Mouse (Mus musculus) intestine, embryonic 14.5 days (tissue): ENCODE measurements around the gene Pls1. TPM values are rescaled to one million over a fixed set of nuclear protein-coding genes. Genes with fewer than 3 reads are reported as not detected.

Experiments
- ATAC-seq: fragments of 200-750 bp; cut with Nextera tagmentation; replicated peaks from 2 replicates; pipeline ENCODE4 v1.8.0; 2017; ENCODE audit warnings: low read depth, moderate number of reproducible peaks, moderate TSS enrichment, moderate library complexity; ENCODE audit not compliant: low FRiP score, low TSS enrichment
- DNase-seq: peaks from one replicate; pipeline ENCODE4 v3.0.0-alpha.2; 2018; ENCODE audit warnings: low spot score
- H3K27ac ChIP-seq: fragments of 300-500 bp; sonication (generic); 2 replicates; pipeline ENCODE4 v1.5.1; 2014; ENCODE audit warnings: low read depth, mild to moderate bottlenecking, control low read depth
- H3K27me3 ChIP-seq: fragments of 300-500 bp; sonication (generic); replicated peaks from 2 replicates; pipeline ENCODE4 v1.6.1; 2014; ENCODE audit warnings: low read length, control low read depth; ENCODE audit not compliant: control insufficient read depth, insufficient read depth
- H3K36me3 ChIP-seq: fragments of 300-500 bp; sonication (generic); 2 replicates; pipeline ENCODE4 v1.6.1; 2014; ENCODE audit warnings: low read length, control low read depth; ENCODE audit not compliant: control insufficient read depth, insufficient read depth
- H3K4me1 ChIP-seq: fragments of 300-500 bp; sonication (generic); replicated peaks from 2 replicates; pipeline ENCODE4 v1.6.1; 2014; ENCODE audit warnings: low read length, control low read depth, mixed read lengths; ENCODE audit not compliant: control insufficient read depth, insufficient read depth
- H3K4me2 ChIP-seq: fragments of 300-500 bp; sonication (generic); 2 replicates; pipeline ENCODE4 v1.6.1; 2014; ENCODE audit warnings: low read length
- H3K4me3 ChIP-seq: fragments of 300-500 bp; sonication (generic); 2 replicates; pipeline ENCODE4 v1.5.1; 2014; ENCODE audit warnings: low read depth, low read length, control low read depth, mixed read lengths
- H3K9ac ChIP-seq: fragments of 300-500 bp; sonication (generic); 2 replicates; pipeline ENCODE4 v1.6.1; 2014; ENCODE audit warnings: mild to moderate bottlenecking, low read length
- H3K9me3 ChIP-seq: fragments of 300-500 bp; sonication (generic); 2 replicates; pipeline ENCODE4 v1.6.1; 2016; ENCODE audit warnings: low read length, control low read depth; ENCODE audit not compliant: control insufficient read depth
- WGBS: fragments of 180-500 bp; shearing (Covaris S2); extraction: QIAGEN DNeasy Blood & Tissue Kit; methylation state at CpG from one replicate; pipeline ENCODE4 v1.1.7; 2014; 5-methylcytosine and 5-hydroxymethylcytosine counted together
- polyA plus RNA-seq: library from polyadenylated mRNA; unstranded; fragments of >200 nt; fragmentation: Nextera tagmentation; extraction: Ambion mirVana; gene quantifications from 2 replicates; pipeline ENCODE4 v1.2.1, GENCODE M21; 2014

Gene Pls1
- polyA plus RNA-seq, 1 experiment from 2014 or later, result 26.1 TPM

GRCm38 (mm10) chr9:95851671-95852070 lies 6.6 kb upstream of the Pls1 start:
- DNase-seq, result no peak
- Histone ChIP-seq H3K9me3 (no peaks in the 10 kb centered on the region), H3K36me3 (no peaks in the 10 kb centered on the region), H3K27ac (no peak overlapping the region), H3K4me1 (no peaks in the 10 kb centered on the region), H3K9ac (no peak overlapping the region), H3K4me2 (no peak overlapping the region), H3K4me3 (no peak overlapping the region), H3K27me3 (no peaks in the 10 kb centered on the region)
- ATAC-seq, result no peak
- 61% methylated on average over 11 of the region's 11 CpGs for WGBS

- peak overlapping the region; percentile 95 for H3K4me2 ChIP-seq
- ATAC-seq, result no peak
- peak overlapping the region; percentile 47; the same call in 1 of the 2 replicates for H3K27ac ChIP-seq
- H3K9ac ChIP-seq, result no peak overlapping the region
- 0 out of 2 replicates have a peak, but pooled peaks cover 5% of the 10 kb centered on the region for H3K4me1 ChIP-seq
- H3K4me3 ChIP-seq, result peak overlapping the region; percentile 59
- H3K9me3 ChIP-seq, result no peaks in the 10 kb centered on the region
- 59% methylated on average over 4 of the region's 4 CpGs for WGBS
- no peaks in the 10 kb centered on the region for H3K36me3 ChIP-seq
- H3K27me3 ChIP-seq, result peaks cover 12% of the 10 kb centered on the region
- DNase-seq, result no peak
Measured at GRCm38 (mm10) chr9:95845711-95846110, 600 bp upstream of the Pls1 start.

- 60% methylated on average over 3 of the region's 3 CpGs for WGBS
Measured at GRCm38 (mm10) chr9:95839424-95839823, 5.7 kb downstream of the Pls1 start.

GRCm38 (mm10) chr9:95835741-95836140 lies 9.4 kb downstream of the Pls1 start:
- no peaks in the 10 kb centered on the region for H3K36me3 ChIP-seq
- DNase-seq (peak; percentile 25), ATAC-seq (no peak)
- H3K27me3 ChIP-seq, result no peaks in the 10 kb centered on the region
- WGBS, result 91% methylated on average over 10 of the region's 10 CpGs
- no peaks in the 10 kb centered on the region for H3K4me1 ChIP-seq
- H3K27ac ChIP-seq, result no peak overlapping the region
- no peak overlapping the region for H3K4me2 ChIP-seq
- H3K4me3 ChIP-seq, result no peak overlapping the region
- H3K9ac ChIP-seq, result no peak overlapping the region
- no peaks in the 10 kb centered on the region for H3K9me3 ChIP-seq

More at GRCm38 (mm10) chr9:95839424-95839823, 5.7 kb downstream of the Pls1 start:
- Histone ChIP-seq H3K9me3 (no peaks in the 10 kb centered on the region), H3K4me1 (0 out of 2 replicates have a peak, but pooled peaks cover 2% of the 10 kb centered on the region), H3K9ac (no peak overlapping the region), H3K36me3 (no peaks in the 10 kb centered on the region), H3K27me3 (peaks cover 10% of the 10 kb centered on the region), H3K4me2 (no peak overlapping the region), H3K4me3 (no peak overlapping the region), H3K27ac (no peak overlapping the region)
- DNase-seq, result no peak
- ATAC-seq, result no peak

GRCm38 (mm10) chr9:95834799-95835198 lies 10.3 kb downstream of the Pls1 start:
- DNase-seq, result no peak
- Histone ChIP-seq H3K9ac (no peak overlapping the region), H3K4me2 (no peak overlapping the region), H3K27ac (no peak overlapping the region), H3K27me3 (no peaks in the 10 kb centered on the region), H3K36me3 (no peaks in the 10 kb centered on the region), H3K9me3 (no peaks in the 10 kb centered on the region), H3K4me1 (no peaks in the 10 kb centered on the region), H3K4me3 (no peak overlapping the region)
- no peak for ATAC-seq
- 71% methylated on average over 3 of the region's 3 CpGs for WGBS

- H3K27me3 ChIP-seq, result no peaks in the 10 kb centered on the region
- ATAC-seq (no peak), DNase-seq (no peak)
- no peaks in the 10 kb centered on the region for H3K4me1 ChIP-seq
- no peaks in the 10 kb centered on the region for H3K9me3 ChIP-seq
- H3K9ac ChIP-seq, result no peak overlapping the region
- H3K4me2 ChIP-seq, result no peak overlapping the region
- WGBS, result 92% methylated on average over 3 of the region's 3 CpGs
- H3K36me3 ChIP-seq, result no peaks in the 10 kb centered on the region
- no peak overlapping the region for H3K4me3 ChIP-seq
- no peak overlapping the region for H3K27ac ChIP-seq
Measured at GRCm38 (mm10) chr9:95832758-95833157, 12.4 kb downstream of the Pls1 start.

GRCm38 (mm10) chr9:95827565-95827964 lies 17.5 kb downstream of the Pls1 start:
- no peak overlapping the region for H3K9ac ChIP-seq
- no peak overlapping the region for H3K27ac ChIP-seq
- ATAC-seq (no peak), DNase-seq (no peak)
- H3K36me3 ChIP-seq, result no peaks in the 10 kb centered on the region
- no peak overlapping the region for H3K4me2 ChIP-seq
- no peak overlapping the region for H3K4me3 ChIP-seq
- no peaks in the 10 kb centered on the region for H3K27me3 ChIP-seq
- no peaks in the 10 kb centered on the region for H3K9me3 ChIP-seq
- H3K4me1 ChIP-seq, result no peaks in the 10 kb centered on the region
- WGBS, result 89% methylated on average over 5 of the region's 5 CpGs

GRCm38 (mm10) chr9:95822531-95822930 lies 22.6 kb downstream of the Pls1 start:
- H3K27me3 ChIP-seq, result no peaks in the 10 kb centered on the region
- ATAC-seq (no peak), DNase-seq (no peak)
- H3K9me3 ChIP-seq, result no peaks in the 10 kb centered on the region
- no peak overlapping the region for H3K4me2 ChIP-seq
- H3K27ac ChIP-seq, result no peak overlapping the region
- no peaks in the 10 kb centered on the region for H3K36me3 ChIP-seq
- H3K4me3 ChIP-seq, result no peak overlapping the region
- no peak overlapping the region for H3K9ac ChIP-seq
- no peaks in the 10 kb centered on the region for H3K4me1 ChIP-seq
- 82% methylated on average over 7 of the region's 7 CpGs for WGBS

- no peak overlapping the region for H3K9ac ChIP-seq
Measured at GRCm38 (mm10) chr9:95815706-95816105, 29.4 kb downstream of the Pls1 start.

More at GRCm38 (mm10) chr9:95815706-95816105, 29.4 kb downstream of the Pls1 start:
- Histone ChIP-seq H3K36me3 (no peaks in the 10 kb centered on the region), H3K9me3 (no peaks in the 10 kb centered on the region), H3K27me3 (no peaks in the 10 kb centered on the region), H3K4me1 (no peaks in the 10 kb centered on the region), H3K27ac (no peak overlapping the region), H3K4me2 (no peak overlapping the region), H3K4me3 (no peak overlapping the region)
- no peak for DNase-seq
- peak; percentile 68; the same call in 1 of the 2 replicates for ATAC-seq
- 70% methylated on average over 4 of the region's 4 CpGs for WGBS
